Mouse (Mus musculus) heart, embryonic 10.5 days (tissue): ENCODE measurements at regions not wholly inside any gene's neighbourhood (a gene's known extent, or its start where the extent isn't known, plus 50 kb on each side); places are given as distances from the start of the nearest gene placed in this dataset.
"Not testable (repeated sequence)": the region's sequence is repeated elsewhere in the genome, so short reads cannot be mapped to it uniquely, and the experiment has no call there.

ENCODE experiments used
- DNase-seq: peaks from one replicate; pipeline ENCODE4 v3.0.0-alpha.2; 2017; ENCODE audit warnings: low spot score
- H3K27ac ChIP-seq: fragments of 300-500 bp; sonication (generic); 2 replicates; pipeline ENCODE4 v1.5.1; 2016; ENCODE audit warnings: mild to moderate bottlenecking
- H3K27me3 ChIP-seq: fragments of 300-500 bp; sonication (generic); 2 replicates; pipeline ENCODE4 v1.6.1; 2016; ENCODE audit warnings: mild to moderate bottlenecking; ENCODE audit not compliant: poor library complexity, insufficient read depth, severe bottlenecking
- H3K36me3 ChIP-seq: fragments of 300-500 bp; sonication (generic); 2 replicates; pipeline ENCODE4 v1.6.1; 2016; ENCODE audit warnings: mild to moderate bottlenecking, moderate library complexity
- H3K4me1 ChIP-seq: fragments of 300-500 bp; sonication (generic); 2 replicates; pipeline ENCODE4 v1.6.1; 2016; ENCODE audit warnings: mild to moderate bottlenecking
- H3K4me3 ChIP-seq: fragments of 300-500 bp; sonication (generic); 2 replicates; pipeline ENCODE4 v1.5.1; 2016; ENCODE audit warnings: mild to moderate bottlenecking, moderate library complexity
- H3K9me3 ChIP-seq: fragments of 300-500 bp; sonication (generic); 2 replicates; pipeline ENCODE4 v1.6.1; 2016; ENCODE audit warnings: mild to moderate bottlenecking, moderate library complexity
- WGBS: fragments of 180-500 bp; shearing (Covaris S2); methylation state at CpG from one replicate; pipeline ENCODE4 v1.1.7; 2016; 5-methylcytosine and 5-hydroxymethylcytosine counted together

DNA sequence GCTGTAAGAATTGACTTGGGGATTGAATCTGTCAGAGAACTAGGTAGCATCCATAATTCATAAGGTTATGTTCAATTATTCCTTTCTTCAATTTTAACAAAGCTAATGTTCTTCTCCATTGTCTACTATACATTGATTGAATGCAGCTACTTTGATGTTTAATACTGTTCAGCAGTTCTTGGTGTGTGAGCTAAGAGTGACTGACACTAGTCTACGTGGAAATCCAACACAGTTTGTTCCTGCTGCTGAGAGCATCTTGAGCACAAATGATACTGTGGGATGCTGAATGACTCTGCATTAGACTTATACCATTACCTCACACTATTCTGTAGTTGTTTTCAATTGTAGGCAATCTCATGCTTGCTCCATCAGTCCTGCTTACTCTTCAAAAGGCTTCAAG is 249.4 kb upstream of the Akr1e1 start:
- Histone ChIP-seq H3K4me1 (no peaks in the 10 kb centered on the region), H3K9me3 (no peaks in the 10 kb centered on the region), H3K27ac (no peak overlapping the region), H3K36me3 (no peaks in the 10 kb centered on the region), H3K4me3 (no peak overlapping the region), H3K27me3 (no peaks in the 10 kb centered on the region)
- 61% methylated on average over 1 of the region's 1 CpGs for WGBS
- DNase-seq: no peak

DNA sequence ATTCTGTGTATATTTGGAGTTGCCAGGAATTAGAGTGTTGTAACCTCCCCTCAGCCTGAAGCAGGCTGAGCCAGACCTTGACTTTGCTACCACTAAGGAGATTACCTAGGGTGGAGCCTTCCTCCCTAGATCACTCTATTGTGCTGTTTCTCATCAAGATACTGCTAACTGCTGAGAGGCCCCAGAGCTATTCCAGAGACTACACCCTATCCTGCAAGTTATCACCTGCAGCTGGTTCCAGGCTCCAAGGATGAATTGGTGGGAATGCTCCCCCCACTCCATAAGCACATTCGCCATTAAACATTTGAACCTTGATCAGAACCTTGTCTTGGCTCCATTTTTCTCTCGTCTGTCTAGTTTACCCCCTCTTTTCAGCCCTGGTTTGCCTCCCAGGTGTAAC is 230.5 kb upstream of the Akr1e1 start:
- H3K9me3 ChIP-seq, H3K27me3 ChIP-seq, H3K36me3 ChIP-seq, H3K4me3 ChIP-seq, H3K4me1 ChIP-seq, DNase-seq, H3K27ac ChIP-seq: not testable (repeated sequence)
- 88% methylated on average over 2 of the region's 2 CpGs for WGBS

DNA sequence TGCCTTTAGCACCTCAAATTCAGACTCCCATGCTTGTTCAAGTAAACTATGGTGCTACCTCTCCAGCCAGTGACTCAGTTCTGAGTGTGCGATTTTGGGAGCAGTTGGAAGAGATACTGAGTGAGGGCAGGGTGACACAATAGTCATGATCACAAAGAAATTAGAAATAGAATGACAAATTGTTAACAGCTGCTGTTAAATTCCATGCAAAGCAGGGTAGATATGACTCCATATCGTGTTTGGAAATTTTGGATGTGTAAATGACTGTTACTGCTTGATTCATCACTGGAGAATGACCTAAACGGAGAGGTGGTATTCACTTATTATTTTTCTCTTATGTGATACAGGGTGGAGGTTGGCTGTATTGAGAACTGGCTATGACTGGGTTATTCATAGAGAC is 217.8 kb upstream of the Akr1e1 start:
- H3K27me3 ChIP-seq: no peaks in the 10 kb centered on the region
- no peaks in the 10 kb centered on the region for H3K9me3 ChIP-seq
- WGBS: 73% methylated on average over 3 of the region's 3 CpGs
- no peaks in the 10 kb centered on the region for H3K4me1 ChIP-seq
- no peak for DNase-seq
- H3K27ac ChIP-seq: no peak overlapping the region
- no peak overlapping the region for H3K4me3 ChIP-seq
- no peaks in the 10 kb centered on the region for H3K36me3 ChIP-seq

DNA sequence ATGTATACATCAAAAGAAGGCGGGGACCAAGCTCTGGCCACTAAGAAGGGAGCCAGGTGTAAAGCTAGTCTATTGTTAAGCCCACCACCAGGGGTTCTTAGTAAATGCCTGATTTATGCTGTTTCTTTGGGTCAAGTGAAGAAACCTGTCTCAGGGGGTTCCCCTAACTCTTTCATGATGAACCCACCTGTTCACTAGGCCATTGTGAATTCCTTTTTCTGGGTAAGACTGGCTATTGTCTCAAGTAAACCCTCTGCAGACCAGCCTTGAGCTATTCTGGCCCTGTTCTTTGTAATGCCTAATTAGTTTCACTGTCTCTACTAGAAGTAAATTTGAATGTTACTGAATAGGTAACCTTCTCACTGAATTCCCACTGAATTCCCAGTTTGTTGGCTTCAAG is 216.8 kb upstream of the Akr1e1 start:
- not testable (repeated sequence) for H3K36me3 ChIP-seq, H3K4me1 ChIP-seq, H3K27me3 ChIP-seq, H3K4me3 ChIP-seq, H3K9me3 ChIP-seq, DNase-seq, H3K27ac ChIP-seq
- 86% methylated on average over 1 of the region's 1 CpGs for WGBS

DNA sequence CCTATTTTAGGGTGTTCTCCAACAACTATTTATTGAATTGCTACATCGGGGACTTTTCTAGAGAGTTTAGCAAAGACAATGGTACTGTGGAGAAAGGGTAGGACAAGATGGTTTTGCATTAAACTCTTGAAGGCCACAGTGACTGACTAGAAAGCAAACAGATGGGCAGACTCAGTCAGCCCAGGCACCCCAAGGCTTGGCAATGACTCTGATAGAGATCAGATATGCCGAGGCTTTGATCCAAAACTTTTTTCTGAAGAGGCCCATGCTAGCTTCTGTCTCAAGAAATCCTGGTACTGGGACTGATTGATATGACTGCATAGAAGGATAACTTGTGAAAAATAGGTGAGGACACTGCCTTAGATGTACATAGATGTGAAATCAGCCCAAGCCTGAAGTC is 197.9 kb upstream of the Akr1e1 start:
- no peaks in the 10 kb centered on the region for H3K9me3 ChIP-seq
- DNase-seq: no peak
- no peak overlapping the region for H3K4me3 ChIP-seq
- no peak overlapping the region for H3K27ac ChIP-seq
- no peaks in the 10 kb centered on the region for H3K36me3 ChIP-seq
- no peaks in the 10 kb centered on the region for H3K27me3 ChIP-seq
- no peaks in the 10 kb centered on the region for H3K4me1 ChIP-seq
- WGBS: 82% methylated on average over 2 of the region's 2 CpGs

DNA sequence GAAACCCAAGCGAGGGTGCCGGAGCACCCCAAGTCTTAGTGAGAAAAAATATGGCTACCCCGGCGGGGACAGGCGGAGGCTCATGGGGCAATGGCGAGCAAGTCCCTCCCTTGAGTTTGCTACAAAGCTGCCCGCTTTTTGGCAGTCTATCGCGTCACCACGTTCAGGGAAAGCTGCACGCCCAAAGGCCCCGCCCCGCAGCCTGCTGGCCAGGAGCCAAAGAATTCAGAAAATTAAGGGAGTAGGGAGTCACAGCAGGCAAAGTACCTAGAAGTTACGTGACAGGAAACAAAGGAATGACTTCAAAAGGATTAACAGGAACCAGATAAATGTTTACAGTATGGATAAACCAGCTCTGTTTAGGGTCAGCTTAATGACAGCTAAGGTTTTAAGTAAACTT is 191.7 kb upstream of the Akr1e1 start:
- H3K36me3 ChIP-seq: peaks cover 3% of the 10 kb centered on the region; the same call in 1 of the 2 replicates

DNA sequence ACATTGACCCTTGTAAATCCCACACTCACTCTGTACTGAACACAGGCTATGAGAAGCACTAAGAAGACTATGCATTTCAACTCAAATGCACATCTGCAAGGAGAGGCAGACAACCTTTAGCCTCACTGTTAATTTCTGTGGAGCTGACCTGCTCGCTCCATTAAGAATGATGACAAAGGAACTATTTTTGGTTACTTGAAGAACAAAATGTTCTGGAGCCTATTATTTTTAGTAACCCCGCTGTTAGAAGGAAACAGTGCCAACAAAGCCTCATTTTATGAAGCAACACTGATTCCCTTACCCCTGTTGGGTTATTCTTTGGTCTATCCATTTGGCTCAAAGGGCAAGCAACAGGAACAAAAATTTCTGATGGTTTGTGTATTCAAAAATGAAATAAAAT is 182.2 kb upstream of the Akr1e1 start:
- no peak for DNase-seq
- WGBS: 69% methylated on average over 2 of the region's 2 CpGs
- no peaks in the 10 kb centered on the region for H3K27me3 ChIP-seq

More for the DNA sequence above, 191.7 kb upstream of the Akr1e1 start:
- DNase-seq: no peak
- WGBS: 86% methylated on average over 14 of the region's 14 CpGs
- Histone ChIP-seq H3K9me3 (peaks cover 6% of the 10 kb centered on the region), H3K27ac (no peak overlapping the region), H3K4me1 (no peaks in the 10 kb centered on the region), H3K27me3 (no peaks in the 10 kb centered on the region), H3K4me3 (no peak overlapping the region)

DNA sequence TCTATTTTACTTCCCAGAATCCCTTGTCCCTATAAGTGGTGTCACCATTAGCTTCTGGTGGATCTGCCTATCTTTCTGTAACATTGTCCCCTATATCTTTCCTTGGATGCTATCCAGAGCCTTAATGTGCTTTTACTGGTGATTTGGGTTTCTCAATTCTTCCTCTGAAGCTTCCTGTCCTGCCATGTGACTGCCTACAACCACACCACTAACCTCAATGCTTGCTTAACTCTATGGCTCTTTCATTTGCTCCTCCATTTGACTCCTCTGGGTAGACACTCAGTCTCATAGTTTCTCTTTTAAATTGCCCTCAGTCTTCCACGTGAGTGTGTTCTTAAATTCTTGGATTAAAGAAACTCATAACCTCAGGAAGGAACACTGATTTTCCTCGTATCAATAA is 181.4 kb upstream of the Akr1e1 start:
- H3K4me1 ChIP-seq: no peaks in the 10 kb centered on the region
- H3K36me3 ChIP-seq: no peaks in the 10 kb centered on the region
- WGBS: 71% methylated on average over 2 of the region's 2 CpGs
- H3K27ac ChIP-seq: no peak overlapping the region
- no peak for DNase-seq
- H3K4me3 ChIP-seq: no peak overlapping the region
- no peaks in the 10 kb centered on the region for H3K27me3 ChIP-seq
- H3K9me3 ChIP-seq: no peaks in the 10 kb centered on the region

More for the DNA sequence above, 182.2 kb upstream of the Akr1e1 start:
- Histone ChIP-seq H3K27ac (no peak overlapping the region), H3K4me1 (no peaks in the 10 kb centered on the region), H3K4me3 (no peak overlapping the region), H3K9me3 (no peaks in the 10 kb centered on the region), H3K36me3 (no peaks in the 10 kb centered on the region)

DNA sequence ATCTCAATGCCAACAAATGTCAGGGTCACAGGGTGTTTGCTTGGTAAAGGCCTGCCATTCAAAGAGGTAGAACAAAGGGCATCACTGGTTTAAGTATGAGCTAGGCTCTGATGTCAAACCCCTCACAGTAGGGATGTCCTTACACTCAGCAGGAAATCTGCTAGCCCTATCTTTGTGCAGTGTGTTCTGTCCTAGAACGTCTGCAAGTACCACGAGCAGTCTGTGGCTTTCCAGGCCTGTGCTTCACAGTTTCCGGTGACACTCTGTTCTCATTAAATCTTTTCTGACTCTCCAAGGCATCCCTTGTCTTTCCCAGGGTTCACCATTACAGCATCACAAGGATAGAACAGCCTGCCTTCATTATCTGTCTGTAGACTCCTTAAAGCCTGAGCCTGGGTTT is 174.3 kb upstream of the Akr1e1 start:
- no peaks in the 10 kb centered on the region for H3K27me3 ChIP-seq
- no peak overlapping the region for H3K4me3 ChIP-seq
- no peak overlapping the region for H3K27ac ChIP-seq
- no peaks in the 10 kb centered on the region for H3K9me3 ChIP-seq
- no peaks in the 10 kb centered on the region for H3K36me3 ChIP-seq
- H3K4me1 ChIP-seq: no peaks in the 10 kb centered on the region
- DNase-seq: no peak
- WGBS: 72% methylated on average over 3 of the region's 3 CpGs

DNA sequence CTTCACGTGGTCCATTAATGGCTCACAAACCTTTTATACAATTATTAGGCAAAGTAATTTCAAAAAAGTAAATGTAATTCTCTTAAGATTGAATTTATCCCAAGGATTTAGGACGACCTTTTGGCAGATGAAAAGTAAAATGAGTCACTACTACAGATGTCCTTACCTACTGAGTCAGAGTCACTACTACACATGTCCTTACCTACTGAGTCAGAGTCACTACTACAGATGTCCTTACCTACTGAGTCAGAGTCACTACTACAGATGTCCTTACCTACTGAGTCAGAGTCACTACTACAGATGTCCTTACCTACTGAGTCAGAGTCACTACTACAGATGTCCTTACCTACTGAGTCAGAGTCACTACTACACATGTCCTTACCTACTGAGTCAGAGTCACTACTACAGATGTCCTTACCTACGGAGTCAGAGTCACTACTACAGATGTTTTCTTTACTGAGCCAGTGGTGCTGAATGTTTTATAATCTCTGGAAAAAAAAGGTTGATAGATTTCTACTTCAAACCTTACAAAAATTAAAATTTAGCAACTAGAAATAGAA is 169.4 kb upstream of the Akr1e1 start:
- H3K27ac ChIP-seq, H3K27me3 ChIP-seq, H3K36me3 ChIP-seq, H3K4me3 ChIP-seq, H3K9me3 ChIP-seq, H3K4me1 ChIP-seq, DNase-seq: not testable (repeated sequence)
- 70% methylated on average over 3 of the region's 3 CpGs for WGBS

DNA sequence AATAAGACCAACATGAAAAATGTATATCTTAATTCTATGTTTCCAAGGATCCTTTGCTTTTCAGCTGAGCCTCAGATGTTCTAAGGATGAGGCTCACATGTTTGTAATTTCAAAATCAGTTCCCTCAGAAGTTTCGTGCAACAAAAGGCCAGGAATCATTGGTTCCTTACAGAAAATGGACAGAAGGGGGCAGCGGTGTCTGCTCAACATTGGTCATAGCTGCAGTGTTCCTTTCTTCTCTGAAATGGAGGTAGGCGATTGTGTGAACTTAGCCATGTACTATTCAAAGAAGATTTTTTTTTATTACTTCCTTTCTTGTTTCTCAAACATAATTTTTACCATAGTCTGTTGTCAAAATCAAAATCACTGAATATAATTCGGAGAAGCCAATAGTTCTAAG is 167.9 kb upstream of the Akr1e1 start:
- H3K4me1 ChIP-seq: no peaks in the 10 kb centered on the region
- H3K27me3 ChIP-seq: no peaks in the 10 kb centered on the region
- 40% methylated on average over 4 of the region's 4 CpGs for WGBS
- DNase-seq: no peak
- H3K4me3 ChIP-seq: no peak overlapping the region
- H3K27ac ChIP-seq: no peak overlapping the region
- no peaks in the 10 kb centered on the region for H3K36me3 ChIP-seq
- no peaks in the 10 kb centered on the region for H3K9me3 ChIP-seq

DNA sequence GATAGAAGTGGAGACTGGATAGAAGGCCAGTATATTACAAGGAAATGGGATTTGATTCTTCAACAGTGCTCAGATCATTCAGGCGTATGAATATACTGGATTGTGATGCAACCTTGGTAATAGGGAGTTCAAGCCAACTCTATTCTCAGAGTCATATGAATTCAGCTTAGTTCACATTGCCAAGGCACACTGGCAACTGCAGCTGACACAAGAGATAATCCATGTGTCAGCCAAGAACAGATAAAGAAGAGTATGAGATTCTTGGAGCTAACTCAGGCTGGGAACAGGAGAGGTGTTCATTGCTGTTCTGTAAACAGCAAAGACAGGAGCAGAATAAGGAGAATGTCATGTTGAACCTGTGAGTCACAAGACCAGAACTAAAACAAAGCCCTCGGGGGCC is 163.3 kb upstream of the Akr1e1 start:
- no peak for DNase-seq
- H3K27ac ChIP-seq: no peak overlapping the region
- no peak overlapping the region for H3K4me3 ChIP-seq
- WGBS: 83% methylated on average over 2 of the region's 2 CpGs
- no peaks in the 10 kb centered on the region for H3K27me3 ChIP-seq
- H3K9me3 ChIP-seq: no peaks in the 10 kb centered on the region
- no peaks in the 10 kb centered on the region for H3K36me3 ChIP-seq
- H3K4me1 ChIP-seq: no peaks in the 10 kb centered on the region

DNA sequence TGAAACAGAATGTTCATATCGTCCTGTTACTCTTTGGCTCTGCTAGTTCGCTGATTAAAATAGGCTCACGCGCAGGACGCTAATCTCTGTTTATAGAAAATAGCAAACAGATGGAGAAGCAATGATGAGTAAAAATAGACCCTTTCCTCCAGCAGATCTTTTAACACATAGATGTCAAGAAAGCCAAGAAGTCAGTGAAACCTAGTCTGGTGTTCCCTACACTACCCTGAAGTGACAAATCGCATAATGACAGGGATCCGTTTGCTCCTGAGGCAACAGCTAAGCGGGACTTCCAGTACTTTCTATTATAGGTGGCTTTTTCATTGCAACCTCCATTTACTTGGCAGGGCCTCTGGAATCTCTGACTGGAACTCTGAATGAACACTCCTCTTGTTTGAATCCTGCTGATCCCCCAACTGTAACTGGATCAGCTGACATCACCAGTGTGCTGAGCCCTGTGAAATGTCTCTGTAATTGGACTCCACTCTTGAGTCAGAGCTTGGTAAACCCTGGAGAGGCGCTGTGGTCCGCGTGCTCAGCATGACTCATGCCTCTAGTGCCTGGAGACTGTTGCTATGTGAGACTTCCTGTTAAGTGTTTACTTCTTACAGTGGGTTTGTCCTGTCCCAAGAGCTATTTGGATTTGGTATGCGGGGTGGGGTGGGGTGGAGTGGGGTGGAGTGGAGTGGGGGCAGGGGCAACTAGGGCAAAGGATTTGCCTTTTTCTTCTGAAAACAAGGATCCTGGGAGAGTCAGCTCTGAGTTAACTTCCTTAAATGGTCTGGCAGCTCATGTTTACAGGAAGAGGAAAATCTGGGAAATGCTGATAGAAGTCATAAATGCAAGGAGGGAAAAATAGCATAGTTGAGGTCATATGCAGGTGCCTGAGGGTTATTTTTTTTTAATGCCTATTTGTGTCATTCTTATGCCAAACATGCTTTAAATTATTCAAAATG is 162.4 kb upstream of the Akr1e1 start:
- no peaks in the 10 kb centered on the region for H3K4me1 ChIP-seq
- H3K9me3 ChIP-seq: no peaks in the 10 kb centered on the region
- H3K36me3 ChIP-seq: no peaks in the 10 kb centered on the region
- 20% methylated on average over 12 of the region's 12 CpGs for WGBS
- H3K4me3 ChIP-seq: peak overlapping the region; percentile 38; the same call in 1 of the 2 replicates
- peak overlapping the region; percentile 86 for H3K27ac ChIP-seq
- peak; percentile 97 for DNase-seq
- no peaks in the 10 kb centered on the region for H3K27me3 ChIP-seq
